Mouse (Mus musculus) limb, embryonic 15.5 days (tissue): ENCODE measurements at regions not wholly inside any gene's neighbourhood (a gene's known extent, or its start where the extent isn't known, plus 50 kb on each side); places are given as distances from the start of the nearest gene placed in this dataset.
"Not testable (repeated sequence)": the region's sequence is repeated elsewhere in the genome, so short reads cannot be mapped to it uniquely, and the experiment has no call there.

Experiments
- ATAC-seq: fragments of 200-750 bp; cut with Nextera tagmentation; 2 replicates; pipeline ENCODE4 v1.8.0; 2017; ENCODE audit warnings: low read depth, moderate TSS enrichment; ENCODE audit not compliant: insufficient number of reproducible peaks, low FRiP score, low TSS enrichment
- H3K27ac ChIP-seq: fragments of 300-500 bp; sonication (generic); 2 replicates; pipeline ENCODE4 v1.5.1; 2015; ENCODE audit warnings: moderate library complexity, mild to moderate bottlenecking, inconsistent platforms
- H3K27me3 ChIP-seq: fragments of 300-500 bp; sonication (generic); 2 replicates; pipeline ENCODE4 v1.6.1; 2015; ENCODE audit warnings: inconsistent platforms
- H3K36me3 ChIP-seq: fragments of 300-500 bp; sonication (generic); 2 replicates; pipeline ENCODE4 v1.6.1; 2015; ENCODE audit warnings: inconsistent platforms
- H3K4me1 ChIP-seq: fragments of 300-500 bp; sonication (generic); 2 replicates; pipeline ENCODE4 v1.6.1; 2015; ENCODE audit warnings: inconsistent platforms
- H3K4me2 ChIP-seq: fragments of 300-500 bp; sonication (generic); 2 replicates; pipeline ENCODE4 v1.6.1; 2015; ENCODE audit warnings: mild to moderate bottlenecking, inconsistent platforms
- H3K4me3 ChIP-seq: fragments of 300-500 bp; sonication (generic); 2 replicates; pipeline ENCODE4 v1.5.1; 2015; ENCODE audit warnings: mild to moderate bottlenecking, inconsistent platforms
- H3K9ac ChIP-seq: fragments of 300-500 bp; sonication (generic); 2 replicates; pipeline ENCODE4 v1.6.1; 2015; ENCODE audit warnings: inconsistent platforms
- H3K9me3 ChIP-seq: fragments of 300-500 bp; sonication (generic); 2 replicates; pipeline ENCODE4 v1.6.1; 2016; ENCODE audit warnings: inconsistent platforms
- WGBS: fragments of 180-500 bp; shearing (Covaris S2); methylation state at CpG from one replicate; pipeline ENCODE4 v1.1.7; 2015; 5-methylcytosine and 5-hydroxymethylcytosine counted together

- H3K9me3 ChIP-seq: no peaks in the 10 kb centered on the region
- 55% methylated on average over 5 of the region's 5 CpGs for WGBS
- no peak overlapping the region for H3K27ac ChIP-seq
- H3K4me1 ChIP-seq: no peaks in the 10 kb centered on the region
- no peaks in the 10 kb centered on the region for H3K36me3 ChIP-seq
- no peaks in the 10 kb centered on the region for H3K27me3 ChIP-seq
- no peak for ATAC-seq
- no peak overlapping the region for H3K4me3 ChIP-seq
- no peak overlapping the region for H3K4me2 ChIP-seq
- no peak overlapping the region for H3K9ac ChIP-seq
Observed at GRCm38 (mm10) chr14:87746011-87746410, 329.6 kb downstream of the Tdrd3 start.

- no peak overlapping the region for H3K4me3 ChIP-seq
- no peaks in the 10 kb centered on the region for H3K4me1 ChIP-seq
- no peaks in the 10 kb centered on the region for H3K9me3 ChIP-seq
- no peak overlapping the region for H3K9ac ChIP-seq
- 64% methylated on average over 3 of the region's 3 CpGs for WGBS
- H3K27me3 ChIP-seq: no peaks in the 10 kb centered on the region
- no peak for ATAC-seq
- H3K36me3 ChIP-seq: no peaks in the 10 kb centered on the region
- H3K27ac ChIP-seq: no peak overlapping the region
- H3K4me2 ChIP-seq: no peak overlapping the region
Observed at GRCm38 (mm10) chr14:87749068-87749467, 332.6 kb downstream of the Tdrd3 start.

GRCm38 (mm10) chr14:87749762-87750161 is 333.3 kb downstream of the Tdrd3 start:
- Histone ChIP-seq H3K27me3 (no peaks in the 10 kb centered on the region), H3K4me3 (no peak overlapping the region), H3K27ac (no peak overlapping the region), H3K36me3 (no peaks in the 10 kb centered on the region), H3K4me1 (no peaks in the 10 kb centered on the region), H3K9me3 (no peaks in the 10 kb centered on the region), H3K9ac (no peak overlapping the region), H3K4me2 (no peak overlapping the region)
- no peak for ATAC-seq

GRCm38 (mm10) chr14:87750665-87751170 is 334.3 kb downstream of the Tdrd3 start:
- no peak overlapping the region for H3K27ac ChIP-seq
- H3K27me3 ChIP-seq: no peaks in the 10 kb centered on the region
- H3K36me3 ChIP-seq: no peaks in the 10 kb centered on the region
- H3K9ac ChIP-seq: no peak overlapping the region
- no peaks in the 10 kb centered on the region for H3K9me3 ChIP-seq
- no peak overlapping the region for H3K4me3 ChIP-seq
- H3K4me1 ChIP-seq: no peaks in the 10 kb centered on the region
- WGBS: 68% methylated on average over 3 of the region's 3 CpGs
- ATAC-seq: no peak
- no peak overlapping the region for H3K4me2 ChIP-seq

GRCm38 (mm10) chr14:87754744-87755143 is 338.3 kb downstream of the Tdrd3 start:
- WGBS: 53% methylated on average over 4 of the region's 4 CpGs
- H3K4me2 ChIP-seq: no peak overlapping the region

GRCm38 (mm10) chr14:87775332-87775890 is 359.0 kb downstream of the Tdrd3 start:
- no peaks in the 10 kb centered on the region for H3K27me3 ChIP-seq
- no peak overlapping the region for H3K4me2 ChIP-seq
- H3K4me1 ChIP-seq: no peaks in the 10 kb centered on the region
- no peaks in the 10 kb centered on the region for H3K36me3 ChIP-seq
- no peak for ATAC-seq
- no peak overlapping the region for H3K27ac ChIP-seq
- H3K9me3 ChIP-seq: no peaks in the 10 kb centered on the region
- H3K9ac ChIP-seq: no peak overlapping the region
- no peak overlapping the region for H3K4me3 ChIP-seq

More at GRCm38 (mm10) chr14:87754744-87755143, 338.3 kb downstream of the Tdrd3 start:
- no peaks in the 10 kb centered on the region for H3K9me3 ChIP-seq
- ATAC-seq: no peak
- no peak overlapping the region for H3K4me3 ChIP-seq
- no peaks in the 10 kb centered on the region for H3K27me3 ChIP-seq
- H3K36me3 ChIP-seq: no peaks in the 10 kb centered on the region
- no peaks in the 10 kb centered on the region for H3K4me1 ChIP-seq
- H3K9ac ChIP-seq: no peak overlapping the region
- no peak overlapping the region for H3K27ac ChIP-seq

GRCm38 (mm10) chr14:87799803-87800202 is 383.4 kb downstream of the Tdrd3 start:
- no peak for ATAC-seq
- H3K4me2 ChIP-seq: no peak overlapping the region

GRCm38 (mm10) chr14:87809664-87810063 is 393.2 kb downstream of the Tdrd3 start:
- H3K4me2 ChIP-seq, H3K4me1 ChIP-seq, H3K9ac ChIP-seq, H3K27me3 ChIP-seq, H3K4me3 ChIP-seq, H3K36me3 ChIP-seq, ATAC-seq, H3K27ac ChIP-seq, H3K9me3 ChIP-seq: not testable (repeated sequence)
- WGBS: 91% methylated on average over 15 of the region's 15 CpGs

More at GRCm38 (mm10) chr14:87799803-87800202, 383.4 kb downstream of the Tdrd3 start:
- no peak overlapping the region for H3K4me3 ChIP-seq
- H3K27me3 ChIP-seq: no peaks in the 10 kb centered on the region
- H3K4me1 ChIP-seq: no peaks in the 10 kb centered on the region
- 74% methylated on average over 1 of the region's 1 CpGs for WGBS
- H3K36me3 ChIP-seq: no peaks in the 10 kb centered on the region
- H3K9me3 ChIP-seq: no peaks in the 10 kb centered on the region
- H3K27ac ChIP-seq: no peak overlapping the region
- no peak overlapping the region for H3K9ac ChIP-seq

- no peak overlapping the region for H3K4me2 ChIP-seq
- H3K27ac ChIP-seq: no peak overlapping the region
- H3K4me1 ChIP-seq: no peaks in the 10 kb centered on the region
- H3K27me3 ChIP-seq: no peaks in the 10 kb centered on the region
- H3K9ac ChIP-seq: no peak overlapping the region
- no peak for ATAC-seq
- H3K4me3 ChIP-seq: no peak overlapping the region
- WGBS: 80% methylated on average over 2 of the region's 2 CpGs
- H3K36me3 ChIP-seq: no peaks in the 10 kb centered on the region
- H3K9me3 ChIP-seq: no peaks in the 10 kb centered on the region
Observed at GRCm38 (mm10) chr14:87844120-87844519, 427.7 kb downstream of the Tdrd3 start.

- Histone ChIP-seq H3K36me3 (no peaks in the 10 kb centered on the region), H3K4me2 (no peak overlapping the region), H3K27me3 (no peaks in the 10 kb centered on the region), H3K9ac (no peak overlapping the region), H3K4me1 (no peaks in the 10 kb centered on the region), H3K4me3 (no peak overlapping the region), H3K27ac (no peak overlapping the region), H3K9me3 (no peaks in the 10 kb centered on the region)
- no peak for ATAC-seq
- WGBS: 83% methylated on average over 3 of the region's 3 CpGs
Observed at GRCm38 (mm10) chr14:87861486-87861885, 445.0 kb downstream of the Tdrd3 start.

GRCm38 (mm10) chr14:87864388-87865215 is 448.2 kb downstream of the Tdrd3 start:
- no peaks in the 10 kb centered on the region for H3K36me3 ChIP-seq
- 0 out of 2 replicates have a peak, but pooled peaks have one; percentile 14 for ATAC-seq
- H3K4me1 ChIP-seq: no peaks in the 10 kb centered on the region
- no peaks in the 10 kb centered on the region for H3K9me3 ChIP-seq
- H3K9ac ChIP-seq: no peak overlapping the region
- H3K4me3 ChIP-seq: no peak overlapping the region
- 85% methylated on average over 9 of the region's 9 CpGs for WGBS
- no peaks in the 10 kb centered on the region for H3K27me3 ChIP-seq
- H3K27ac ChIP-seq: no peak overlapping the region
- no peak overlapping the region for H3K4me2 ChIP-seq
